Mouse (Mus musculus): ENCODE results near the gene Ccs. TPM values are rescaled to one million over a fixed set of nuclear protein-coding genes. Genes with fewer than 3 reads are reported as not detected.
"Not testable (repeated sequence)": the region's sequence is repeated elsewhere in the genome, so short reads cannot be mapped to it uniquely, and the experiment has no call there.

The Ccs gene
- 43.3 and 48.7 TPM in 2 replicates for polyA plus RNA-seq (2011; ENCODE audit: insufficient read length, low read depth, missing spikeins)

DNA sequence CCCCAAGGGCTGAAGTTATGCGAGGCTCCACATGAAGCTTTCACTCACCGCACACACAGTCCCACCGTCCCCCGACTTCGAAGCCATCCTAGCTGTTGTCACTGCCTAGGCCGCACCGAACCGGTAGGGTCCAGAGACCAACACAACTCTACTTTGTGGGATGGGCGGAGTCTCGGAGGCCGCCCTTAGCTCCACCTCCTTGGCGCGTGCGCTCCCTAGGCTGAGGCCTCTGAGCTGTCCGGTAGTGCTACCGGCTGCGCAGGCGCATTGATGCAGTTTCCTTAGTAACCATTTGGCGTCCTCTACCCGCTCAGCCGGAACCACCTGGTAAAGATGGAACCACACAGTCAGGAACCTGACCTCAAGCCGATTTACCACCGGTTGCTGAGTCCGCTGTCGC, at the start of gene Ccs, which contains the start of gene Ccdc87:
TSS of gene Ccs (minus strand) at position 184 of the 400 bp plus-strand sequence.
TSS of gene Ccdc87 (plus strand) at position 218 of the 400 bp plus-strand sequence.
- H3K27ac ChIP-seq (ENCODE audit: insufficient read depth, low read length), result no peak within 1 kb of the TSS
- TF ChIP-seq POLR2A (IDR thresholded peaks at IDR 0.05; ENCODE audit: low read depth, low read length) (peak; percentile 97), CTCF (IDR thresholded peaks at IDR 0.05; ENCODE audit: borderline replicate concordance, insufficient read depth, low read length) (no peak)
- H3K4me3 ChIP-seq (ENCODE audit: insufficient read depth, low read length), result peak within 1 kb of the TSS; percentile 74
- H3K4me1 ChIP-seq (ENCODE audit: control insufficient read depth, insufficient read depth, low read length), result no peaks in the 10 kb centered on the region

GRCm38 (mm10) chr19:4883961-4884360, 44.8 kb upstream of the Ccs start:
- Histone ChIP-seq H3K27ac (ENCODE audit: insufficient read depth, low read length) (no peak overlapping the region), H3K4me3 (ENCODE audit: insufficient read depth, low read length) (no peak overlapping the region), H3K4me1 (ENCODE audit: control insufficient read depth, insufficient read depth, low read length) (no peaks in the 10 kb centered on the region)
- TF ChIP-seq CTCF (IDR thresholded peaks at IDR 0.05; ENCODE audit: borderline replicate concordance, insufficient read depth, low read length), result no peak
- no peak for TF ChIP-seq POLR2A (IDR thresholded peaks at IDR 0.05; ENCODE audit: low read depth, low read length)

GRCm38 (mm10) chr19:4879324-4879703, 40.2 kb upstream of the Ccs start:
- TF ChIP-seq POLR2A (IDR thresholded peaks at IDR 0.05; ENCODE audit: low read depth, low read length) (no peak), CTCF (IDR thresholded peaks at IDR 0.05; ENCODE audit: borderline replicate concordance, insufficient read depth, low read length) (no peak)
- Histone ChIP-seq H3K4me3 (ENCODE audit: insufficient read depth, low read length) (peak overlapping the region; percentile 98), H3K4me1 (ENCODE audit: control insufficient read depth, insufficient read depth, low read length) (no peaks in the 10 kb centered on the region), H3K27ac (ENCODE audit: insufficient read depth, low read length) (no peak overlapping the region)

- Histone ChIP-seq H3K4me3 (ENCODE audit: insufficient read depth, low read length) (peak within 1 kb of the TSS; percentile 98), H3K4me1 (ENCODE audit: control insufficient read depth, insufficient read depth, low read length) (no peaks in the 10 kb centered on the region), H3K27ac (ENCODE audit: insufficient read depth, low read length) (peak within 1 kb of the TSS; percentile 54)
- TF ChIP-seq CTCF (IDR thresholded peaks at IDR 0.05; ENCODE audit: borderline replicate concordance, insufficient read depth, low read length) (no peak), POLR2A (IDR thresholded peaks at IDR 0.05; ENCODE audit: low read depth, low read length) (peak; percentile 64)
Measured at GRCm38 (mm10) chr19:4878405-4879323, 39.5 kb upstream of the Ccs start, which contains the start of gene Zdhhc24. TSS of gene Zdhhc24 (plus strand) at chr19:4878668.

DNA sequence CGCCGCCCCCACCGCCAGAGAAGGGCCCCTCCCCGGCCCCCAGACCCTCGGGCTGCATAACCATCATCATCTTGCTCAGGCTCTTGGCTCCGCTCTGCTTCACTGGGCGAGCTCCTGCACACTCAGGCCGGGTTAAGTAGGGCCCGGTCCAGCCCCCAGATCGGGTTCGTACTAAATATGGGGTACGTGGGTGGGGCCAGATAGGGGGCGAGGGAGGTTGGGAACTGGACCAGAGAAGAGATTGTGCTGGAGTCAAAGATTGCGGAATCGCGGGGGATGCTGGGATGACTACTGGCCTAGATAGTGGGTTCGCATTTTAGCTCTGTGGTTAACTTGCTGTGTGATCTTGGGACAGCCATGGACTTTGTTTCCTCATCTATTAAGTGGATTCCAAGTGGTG, 38.7 kb upstream of the Ccs start, which contains the start of gene Actn3:
TSS of gene Actn3 (minus strand) at position 125 of the 400 bp plus-strand sequence.
- Histone ChIP-seq H3K4me1 (ENCODE audit: control insufficient read depth, insufficient read depth, low read length) (no peaks in the 10 kb centered on the region), H3K4me3 (ENCODE audit: insufficient read depth, low read length) (peak within 1 kb of the TSS; percentile 98), H3K27ac (ENCODE audit: insufficient read depth, low read length) (peak within 1 kb of the TSS; percentile 54)
- TF ChIP-seq POLR2A (IDR thresholded peaks at IDR 0.05; ENCODE audit: low read depth, low read length) (0 out of 2 replicates have a peak, but pooled peaks have one; percentile 51), CTCF (IDR thresholded peaks at IDR 0.05; ENCODE audit: borderline replicate concordance, insufficient read depth, low read length) (no peak)

DNA sequence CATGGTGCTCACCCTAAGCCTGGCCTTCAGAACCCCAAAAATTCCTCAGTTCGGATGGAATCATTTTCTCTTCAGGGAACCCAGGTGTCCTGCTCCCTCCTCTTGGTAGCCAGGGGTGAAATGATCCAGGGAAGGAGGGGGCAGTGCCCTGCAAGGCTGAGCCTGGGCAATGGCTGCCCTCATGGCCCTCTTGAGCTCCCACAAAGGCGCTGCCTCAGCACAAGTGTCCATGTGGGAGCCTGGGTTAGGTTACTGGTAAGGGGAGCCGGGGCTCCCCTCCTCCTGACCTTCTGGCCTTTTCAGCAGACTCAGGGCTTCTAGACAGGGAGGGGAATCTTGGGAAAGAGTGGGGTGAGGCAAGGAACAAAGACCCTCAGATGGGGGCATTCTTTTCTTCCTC, 37.6 kb upstream of the Ccs start:
- no peaks in the 10 kb centered on the region for H3K4me1 ChIP-seq (ENCODE audit: control insufficient read depth, insufficient read depth, low read length)
- TF ChIP-seq POLR2A (IDR thresholded peaks at IDR 0.05; ENCODE audit: low read depth, low read length) (no peak), CTCF (IDR thresholded peaks at IDR 0.05; ENCODE audit: borderline replicate concordance, insufficient read depth, low read length) (no peak)
- no peak overlapping the region for H3K4me3 ChIP-seq (ENCODE audit: insufficient read depth, low read length)
- no peak overlapping the region for H3K27ac ChIP-seq (ENCODE audit: insufficient read depth, low read length)

DNA sequence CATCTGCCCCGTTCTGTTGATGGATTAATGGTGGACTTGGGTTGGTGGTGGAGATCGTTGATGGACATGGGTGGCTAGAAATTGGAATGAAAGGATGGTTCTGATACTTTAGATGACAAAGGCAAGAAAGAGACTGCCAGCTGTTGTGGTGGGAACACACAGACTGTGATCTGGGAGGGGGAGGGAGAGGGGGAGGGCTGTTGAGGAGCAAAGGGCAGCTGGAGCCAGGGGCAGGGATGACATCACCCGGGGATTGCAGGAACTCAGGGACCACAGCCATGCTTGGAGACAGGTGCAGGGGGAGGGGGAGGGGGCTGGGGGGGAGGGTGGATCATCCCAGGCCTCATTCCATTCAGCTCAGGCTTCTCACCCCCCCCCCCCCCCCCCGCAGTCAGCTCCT, 37.1 kb upstream of the Ccs start:
- no peak overlapping the region for H3K27ac ChIP-seq (ENCODE audit: insufficient read depth, low read length)
- TF ChIP-seq CTCF (IDR thresholded peaks at IDR 0.05; ENCODE audit: borderline replicate concordance, insufficient read depth, low read length), result no peak
- no peak for TF ChIP-seq POLR2A (IDR thresholded peaks at IDR 0.05; ENCODE audit: low read depth, low read length)
- no peaks in the 10 kb centered on the region for H3K4me1 ChIP-seq (ENCODE audit: control insufficient read depth, insufficient read depth, low read length)
- H3K4me3 ChIP-seq (ENCODE audit: insufficient read depth, low read length), result no peak overlapping the region

GRCm38 (mm10) chr19:4874613-4875012, 35.5 kb upstream of the Ccs start:
- H3K4me3 ChIP-seq (ENCODE audit: insufficient read depth, low read length); H3K4me1 ChIP-seq (ENCODE audit: control insufficient read depth, insufficient read depth, low read length); H3K27ac ChIP-seq (ENCODE audit: insufficient read depth, low read length): not testable (repeated sequence)

DNA sequence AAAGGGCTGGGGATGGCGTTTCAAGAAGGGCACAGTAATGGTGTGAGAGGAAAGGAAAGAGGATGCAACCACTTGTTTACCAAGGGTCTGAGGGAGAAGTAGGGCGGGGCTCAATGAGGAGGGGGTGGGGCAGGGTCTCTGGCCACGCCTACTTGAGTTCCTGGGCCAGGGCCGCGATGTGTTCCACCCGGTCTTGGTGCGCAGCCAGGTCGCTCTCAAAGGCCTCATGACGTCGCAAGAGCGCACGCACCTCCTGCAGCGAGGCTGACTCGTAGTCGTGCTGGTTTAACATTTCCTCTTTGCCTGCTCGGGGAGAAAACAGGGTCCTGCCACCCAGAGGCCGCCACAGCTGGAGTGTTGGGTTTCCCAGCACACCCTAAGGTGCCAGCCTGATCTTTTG, 26.0 kb upstream of the Ccs start:
- H3K27ac ChIP-seq (ENCODE audit: insufficient read depth, low read length), result no peak overlapping the region
- no peak overlapping the region for H3K4me3 ChIP-seq (ENCODE audit: insufficient read depth, low read length)
- H3K4me1 ChIP-seq (ENCODE audit: control insufficient read depth, insufficient read depth, low read length), result no peaks in the 10 kb centered on the region
- no peak for TF ChIP-seq CTCF (IDR thresholded peaks at IDR 0.05; ENCODE audit: borderline replicate concordance, insufficient read depth, low read length)
- no peak for TF ChIP-seq POLR2A (IDR thresholded peaks at IDR 0.05; ENCODE audit: low read depth, low read length)

- no peak for TF ChIP-seq POLR2A (IDR thresholded peaks at IDR 0.05; ENCODE audit: low read depth, low read length)
- TF ChIP-seq CTCF (IDR thresholded peaks at IDR 0.05; ENCODE audit: borderline replicate concordance, insufficient read depth, low read length), result no peak
Measured at GRCm38 (mm10) chr19:4863048-4863447, 23.9 kb upstream of the Ccs start.

More at GRCm38 (mm10) chr19:4863048-4863447, 23.9 kb upstream of the Ccs start:
- H3K4me1 ChIP-seq (ENCODE audit: control insufficient read depth, insufficient read depth, low read length), result no peaks in the 10 kb centered on the region
- no peak overlapping the region for H3K4me3 ChIP-seq (ENCODE audit: insufficient read depth, low read length)
- H3K27ac ChIP-seq (ENCODE audit: insufficient read depth, low read length), result no peak overlapping the region

Measured in embryonic fibroblast, embryonic 13.5 days (primary cell).